Mouse (Mus musculus) E14TG2a.4 (cell line): ENCODE measurements around the gene Rhd.

Experiments used
- CTCF ChIP-seq: conservative IDR thresholded peaks from 2 replicates; pipeline ENCODE4 v1.5.1; 2014; ENCODE audit warnings: low read length
- POU5F1 ChIP-seq: IDR thresholded peaks from 2 replicates; pipeline ENCODE4 v1.6.1; 2014; ENCODE audit warnings: low read length, borderline replicate concordance

DNA sequence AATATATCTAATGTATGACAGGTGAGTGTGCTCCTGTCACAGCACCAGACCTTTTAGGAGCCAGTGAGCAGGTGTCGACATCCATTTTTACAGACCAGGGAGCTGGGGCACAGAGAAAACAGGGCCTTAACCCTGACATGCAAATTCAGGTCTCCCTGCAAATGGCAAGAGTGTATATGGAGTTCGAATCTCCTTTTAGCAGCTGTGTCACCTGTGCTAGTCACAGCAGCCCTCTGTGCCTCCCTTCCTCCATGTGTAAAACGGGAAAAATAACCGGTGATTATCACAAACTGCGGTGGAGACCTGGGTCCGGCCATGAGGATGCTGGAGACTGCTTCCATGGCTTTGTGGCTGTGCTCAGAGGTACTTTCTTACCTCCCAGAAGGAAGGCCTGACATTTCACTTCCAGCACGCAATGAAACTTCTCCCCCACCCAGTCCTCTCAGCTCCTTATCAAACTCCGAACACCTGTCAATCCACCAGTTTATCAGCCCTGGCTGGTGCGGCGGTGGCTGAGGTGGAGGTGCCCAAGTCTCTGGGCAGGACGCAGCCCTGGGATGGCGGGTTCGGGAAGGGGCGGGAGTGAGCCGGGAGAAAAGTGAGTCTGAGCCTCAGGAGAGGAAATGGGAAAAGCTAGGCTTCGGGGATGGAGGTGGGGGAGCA, 4.9 kb downstream of the Rhd start:
- no peak for TF ChIP-seq CTCF
- TF ChIP-seq POU5F1 = no peak
